Mouse (Mus musculus) megakaryocyte-erythroid progenitor cell, adult 5-6 weeks (primary cell): ENCODE measurements at regions not wholly inside any gene's neighbourhood (a gene's known extent, or its start where the extent isn't known, plus 50 kb on each side); places are given as distances from the start of the nearest gene placed in this dataset.

Experiments used
- ATAC-seq: replicated peaks from 2 replicates; pipeline ENCODE4 v1.8.0; 2016; ENCODE audit warnings: mild to moderate bottlenecking, inconsistent platforms; ENCODE audit not compliant: severe bottlenecking, poor library complexity, low FRiP score, low TSS enrichment

DNA sequence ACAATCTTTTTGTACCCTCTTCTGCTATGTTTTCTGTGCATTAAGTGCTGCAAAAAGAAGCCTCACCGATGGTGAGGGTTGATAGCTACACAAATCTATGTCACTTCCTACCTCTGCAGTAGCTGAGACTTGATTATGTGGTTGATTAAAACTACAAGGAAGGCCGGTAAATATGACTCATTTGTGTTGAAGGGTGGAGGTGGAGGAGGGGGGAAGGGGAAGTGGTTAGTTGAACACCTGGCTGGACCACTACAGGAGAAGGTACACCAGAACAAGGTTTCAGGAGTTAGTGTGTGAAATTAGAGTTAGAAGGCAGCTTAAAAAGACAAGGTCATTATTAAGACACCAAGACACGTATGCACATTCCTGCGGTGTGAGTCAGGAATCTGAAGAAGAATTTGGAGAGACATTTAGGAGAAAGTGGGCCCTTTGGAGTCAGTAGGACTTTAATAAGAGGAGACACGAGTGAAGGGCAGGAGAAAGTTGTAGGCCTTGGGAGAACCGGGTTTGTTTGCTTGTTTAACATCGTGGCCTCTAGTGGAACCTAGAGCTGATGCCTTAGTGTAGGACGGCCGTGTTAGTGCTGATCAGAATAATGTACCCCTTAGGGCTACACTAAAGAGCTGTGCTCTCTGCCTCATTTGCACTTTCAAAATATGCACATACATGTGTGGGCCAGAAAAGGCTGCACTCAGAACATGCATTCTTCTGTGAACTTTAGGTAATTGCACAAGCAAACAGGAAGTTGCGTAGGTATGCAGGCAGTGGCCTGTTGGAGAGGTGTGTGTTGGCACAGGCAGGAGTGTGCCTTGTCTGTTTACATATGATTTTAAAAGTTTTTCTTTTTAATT lies 108.5 kb upstream of the Jag1 start:
- no peak for ATAC-seq

DNA sequence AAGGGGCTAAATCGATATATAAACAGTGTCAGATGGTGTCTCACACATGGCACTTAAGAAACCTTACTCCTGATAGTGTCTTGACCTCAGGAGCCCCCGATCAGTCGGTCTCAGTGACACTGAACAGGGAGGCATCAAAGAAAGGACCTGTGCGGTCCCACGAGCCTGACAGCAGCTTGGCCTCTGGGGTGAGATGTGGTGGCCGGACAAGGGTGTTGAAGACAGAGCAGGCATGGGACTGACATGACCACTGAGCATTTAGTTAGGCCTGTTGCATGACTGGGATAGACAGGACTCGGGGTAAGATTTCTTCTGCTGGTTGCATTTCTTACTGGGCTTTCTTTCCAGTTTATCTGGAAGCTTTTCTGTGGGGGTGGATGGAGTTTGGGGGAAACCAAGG lies 99.3 kb upstream of the Jag1 start:
- ATAC-seq = no peak

DNA sequence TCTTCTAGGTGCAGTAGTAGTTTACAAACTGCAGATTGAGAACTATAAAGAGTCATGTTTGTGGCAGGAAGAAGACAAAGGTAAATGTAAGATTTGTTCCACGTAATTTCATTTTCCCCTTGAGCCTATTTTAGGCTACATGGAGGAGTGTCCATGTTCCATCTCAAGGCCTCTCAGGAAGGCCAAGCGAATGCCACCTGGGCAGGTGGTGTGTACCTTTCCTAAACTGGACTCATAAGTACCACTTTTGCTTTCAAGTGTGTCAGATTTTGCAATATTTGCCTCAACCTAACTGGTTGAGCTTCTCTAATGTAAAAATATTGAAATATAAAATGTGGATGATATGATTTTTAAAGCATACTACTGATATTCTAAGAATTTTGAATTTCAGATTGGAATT lies 91.4 kb upstream of the Jag1 start:
- ATAC-seq = no peak

DNA sequence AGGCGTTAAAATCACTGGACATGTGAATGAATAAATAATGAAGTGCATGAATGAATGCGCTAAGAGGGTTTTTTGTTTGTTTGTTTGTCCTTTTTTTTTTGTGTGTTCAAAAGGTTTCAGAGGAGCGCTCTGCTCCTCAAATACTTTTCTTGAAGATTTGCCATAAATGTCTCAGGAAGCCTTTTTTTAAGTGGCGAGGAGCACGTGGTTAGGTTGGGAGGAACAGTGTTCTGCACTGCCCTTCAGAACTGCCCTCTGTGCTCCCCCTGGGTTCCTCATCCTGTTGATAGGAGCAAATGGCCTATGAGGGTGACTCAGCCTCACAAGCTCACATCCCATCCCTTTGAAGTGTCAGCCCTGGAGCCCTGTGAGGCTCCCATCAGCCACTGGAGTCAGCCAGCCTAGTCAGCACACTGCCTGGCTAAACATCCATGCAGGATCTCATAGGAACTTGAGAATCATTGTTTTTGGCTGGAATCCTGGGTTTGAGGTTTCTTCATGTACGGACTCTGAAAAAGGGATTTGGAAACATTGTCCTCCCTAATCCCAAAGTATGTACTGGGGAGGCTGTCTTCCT lies 87.9 kb upstream of the Jag1 start:
- ATAC-seq = no peak

DNA sequence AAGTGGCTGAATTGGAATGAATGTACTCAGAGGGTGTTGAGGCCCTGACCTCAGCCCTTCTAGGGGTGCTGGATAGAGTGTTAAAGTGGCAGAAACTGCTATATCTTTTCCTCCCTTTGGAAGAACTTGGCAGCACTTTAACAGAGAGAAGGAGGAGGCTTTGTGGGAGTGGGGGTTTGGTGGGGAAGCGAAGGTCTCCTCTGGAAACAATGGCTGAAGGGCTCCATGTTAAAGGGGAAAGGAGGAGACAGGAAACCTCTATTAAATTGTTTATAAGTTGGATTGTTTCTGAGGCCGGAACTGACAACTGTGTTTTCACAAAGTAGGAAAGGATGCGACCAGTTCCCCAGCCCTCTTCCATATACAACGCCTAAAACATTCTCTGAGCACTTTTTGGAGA lies 83.7 kb upstream of the Jag1 start:
- no peak for ATAC-seq

DNA sequence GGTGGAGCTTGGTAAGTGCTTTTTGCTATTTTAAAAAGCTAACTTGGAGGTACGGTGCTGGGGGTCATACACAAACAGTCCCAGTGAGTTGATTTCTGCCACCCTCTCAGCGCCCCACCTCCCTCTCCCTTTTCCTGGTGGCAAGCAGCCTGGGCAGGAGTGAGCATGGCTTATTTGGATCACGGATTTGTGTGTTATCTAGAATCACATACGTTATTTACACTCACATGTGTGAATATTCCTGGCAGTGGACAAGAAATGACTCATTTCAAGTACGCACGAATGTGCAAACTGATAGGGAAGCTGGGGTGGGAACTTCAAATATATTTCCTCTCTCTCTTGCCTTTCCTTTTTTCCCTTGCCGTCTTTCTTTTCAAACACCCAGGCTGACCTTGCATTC lies 75.7 kb upstream of the Jag1 start:
- ATAC-seq = no peak

DNA sequence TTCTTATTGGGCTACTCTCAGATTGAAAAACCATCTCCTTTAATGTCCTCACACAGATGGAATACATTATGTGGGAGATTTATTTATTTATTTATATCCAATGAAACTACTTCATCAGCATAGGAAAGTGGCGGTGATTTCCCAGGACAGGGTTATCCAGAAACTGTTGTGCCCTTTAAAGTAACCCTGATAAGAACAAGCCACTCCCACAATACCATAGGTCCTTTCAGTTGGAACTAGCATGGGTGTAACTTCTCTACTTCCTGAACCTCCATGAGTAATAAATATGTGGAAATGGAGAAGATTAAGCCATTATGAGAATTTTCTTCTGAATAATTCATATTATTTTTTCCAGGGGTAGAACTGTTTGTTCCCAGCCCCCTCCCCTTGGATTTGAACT lies 52.7 kb upstream of the Jag1 start:
- no peak for ATAC-seq

DNA sequence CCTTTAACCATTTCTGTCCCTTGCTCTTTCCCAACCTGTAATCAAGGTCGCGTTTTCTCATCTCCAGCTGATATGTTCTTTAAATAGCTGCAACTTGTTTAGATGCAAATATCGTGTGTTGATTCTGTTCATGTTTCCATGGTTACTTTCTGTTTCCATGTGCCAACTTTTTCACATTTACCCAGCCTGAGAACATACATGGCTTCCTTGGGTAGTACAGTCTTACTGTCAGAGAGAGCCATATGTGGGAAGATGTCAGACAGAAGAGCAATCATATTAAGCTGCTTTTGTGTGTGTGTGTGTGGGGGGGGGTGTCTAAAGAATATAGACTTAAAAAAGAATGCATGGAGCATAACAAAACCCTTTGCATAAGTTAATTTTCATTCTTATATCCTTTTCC lies 52.2 kb upstream of the Jag1 start:
- no peak for ATAC-seq
